Mouse (Mus musculus) layer of hippocampus, adult 8-10 months (tissue): ENCODE results near the gene Pxylp1. TPM values are rescaled to one million over a fixed set of nuclear protein-coding genes. Genes with fewer than 3 reads are reported as not detected.

Experiments
- total RNA-seq, 4 experiments: library from RNA; stranded (reverse); gene quantifications; 2 replicates each; pipeline ENCODE4 v1.2.4; 2022

Gene Pxylp1
- total RNA-seq, 4 experiments from 2014 or later = 15.2 to 22.6 (median 20.5) TPM

Other genes starting within 250 kb of the Pxylp1 start
- 10 to 100 TPM; 57.5 to 68.1 (median 62.3) TPM for gene Zbtb38, start 139.8 kb downstream of the Pxylp1 start, total RNA-seq
- gene Spsb4, start 126.2 kb upstream of the Pxylp1 start, total RNA-seq = 1 to 10 TPM; 3.2 to 6.0 (median 4.1) TPM
- gene Slc25a36, start 218.5 kb upstream of the Pxylp1 start, total RNA-seq = 10 to 100 TPM; 70.8 to 93.0 (median 81.4) TPM